Mouse (Mus musculus): ENCODE results near the gene Sprr2a2. TPM values are rescaled to one million over a fixed set of nuclear protein-coding genes. Genes with fewer than 3 reads are reported as not detected.
"Not testable (repeated sequence)": the region's sequence is repeated elsewhere in the genome, so short reads cannot be mapped to it uniquely, and the experiment has no call there.

The Sprr2a2 gene
- 0.08 and 2.0 TPM in 2 replicates for polyA plus RNA-seq (2015; fragmentation: Nextera tagmentation; extraction: Ambion mirVana)

DNA sequence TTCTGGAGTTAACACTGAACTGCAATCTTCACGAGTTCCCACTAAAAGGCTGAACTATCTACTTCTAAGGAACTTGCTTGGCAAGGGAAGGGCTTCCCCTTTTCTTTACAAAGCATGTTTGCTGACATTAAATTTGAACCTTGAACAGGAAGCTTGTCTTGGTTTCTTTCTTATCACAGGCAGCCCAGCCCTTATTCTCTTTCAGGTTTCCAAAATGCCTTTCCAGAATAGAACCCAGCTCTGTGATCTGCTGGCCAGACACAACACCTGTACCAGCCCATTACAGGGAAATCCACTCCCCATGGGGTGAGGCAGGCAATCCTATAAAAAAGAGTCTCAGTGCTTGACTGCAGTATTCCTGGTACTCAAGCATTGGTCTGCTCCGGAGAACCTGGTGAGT, at the start of gene Sprr2a2, which contains the start of gene Sprr2a1:
Sprr2a2 (plus strand) TSS at position 352 of the 400 bp plus-strand sequence.
Sprr2a1 (plus strand) TSS at position 231 of the 400 bp plus-strand sequence.
- ATAC-seq (ENCODE audit: low read depth); H3K4me3 ChIP-seq (ENCODE audit: low read depth, low read length); H3K4me2 ChIP-seq (ENCODE audit: low read depth, low read length); H3K27ac ChIP-seq (ENCODE audit: low read length); H3K36me3 ChIP-seq (ENCODE audit: control insufficient read depth, insufficient read depth); H3K9ac ChIP-seq (ENCODE audit: low read depth, low read length); H3K4me1 ChIP-seq (ENCODE audit: control insufficient read depth, low read depth, low read length); H3K27me3 ChIP-seq (ENCODE audit: control insufficient read depth, insufficient read depth, low read depth, low read length); H3K9me3 ChIP-seq (replicated peaks; ENCODE audit: control insufficient read depth, low read length): not testable (repeated sequence)
- WGBS (ENCODE audit: insufficient replicate concordance): no CpG with 5 or more reads among the region's 2 CpGs

DNA sequence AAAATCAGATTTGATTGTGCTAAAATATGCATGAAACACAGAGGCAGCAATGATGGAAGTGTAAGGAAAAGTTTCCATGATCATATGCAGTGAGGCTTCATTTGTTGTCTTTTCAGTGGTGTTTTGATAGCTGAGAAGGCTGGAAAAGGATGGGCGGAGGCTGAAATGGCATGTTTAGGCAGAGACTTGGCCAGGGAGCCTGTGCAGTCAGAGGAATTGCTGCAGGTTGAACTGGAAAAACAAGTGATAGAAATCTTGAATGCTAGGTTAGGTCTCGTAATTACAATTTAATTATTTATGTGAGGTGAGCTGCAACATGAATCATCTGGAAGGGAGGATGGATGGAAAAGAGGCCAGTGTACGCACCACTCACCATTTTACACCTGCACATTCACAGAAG, 45.9 kb upstream of the Sprr2a2 start:
- H3K36me3 ChIP-seq (ENCODE audit: control insufficient read depth, insufficient read depth): no peaks in the 10 kb centered on the region
- ATAC-seq (ENCODE audit: low read depth): no peak
- WGBS (ENCODE audit: insufficient replicate concordance): 64% methylated on average over 3 of the region's 3 CpGs
- no peak overlapping the region for H3K4me3 ChIP-seq (ENCODE audit: low read depth, low read length)
- H3K4me2 ChIP-seq (ENCODE audit: low read depth, low read length): no peak overlapping the region
- H3K9ac ChIP-seq (ENCODE audit: low read depth, low read length): no peak overlapping the region
- H3K9me3 ChIP-seq (replicated peaks; ENCODE audit: control insufficient read depth, low read length): no peaks in the 10 kb centered on the region
- H3K4me1 ChIP-seq (ENCODE audit: control insufficient read depth, low read depth, low read length): no peaks in the 10 kb centered on the region
- no peak overlapping the region for H3K27ac ChIP-seq (ENCODE audit: low read length)
- H3K27me3 ChIP-seq (ENCODE audit: control insufficient read depth, insufficient read depth, low read depth, low read length): no peaks in the 10 kb centered on the region

DNA sequence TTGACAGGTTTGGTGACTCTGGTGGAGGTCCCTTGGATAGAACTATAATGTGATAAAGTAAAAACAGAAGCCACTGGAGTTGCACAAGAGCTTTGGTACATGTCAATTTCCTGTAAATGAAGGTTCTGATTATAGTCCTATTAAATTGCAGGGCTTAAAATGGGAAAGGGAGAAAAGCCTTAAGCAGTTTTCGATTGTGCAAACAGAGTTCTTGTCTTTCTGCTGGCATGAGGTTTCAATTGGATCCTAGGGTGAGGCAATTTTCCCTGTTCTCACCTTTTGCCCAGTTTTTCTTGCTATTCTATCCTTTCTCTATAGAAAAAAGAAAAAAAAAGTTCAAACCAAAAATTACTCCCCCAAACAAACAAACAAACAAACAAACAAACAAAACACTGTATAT, 38.8 kb upstream of the Sprr2a2 start:
- no peaks in the 10 kb centered on the region for H3K9me3 ChIP-seq (replicated peaks; ENCODE audit: control insufficient read depth, low read length)
- ATAC-seq (ENCODE audit: low read depth): no peak

DNA sequence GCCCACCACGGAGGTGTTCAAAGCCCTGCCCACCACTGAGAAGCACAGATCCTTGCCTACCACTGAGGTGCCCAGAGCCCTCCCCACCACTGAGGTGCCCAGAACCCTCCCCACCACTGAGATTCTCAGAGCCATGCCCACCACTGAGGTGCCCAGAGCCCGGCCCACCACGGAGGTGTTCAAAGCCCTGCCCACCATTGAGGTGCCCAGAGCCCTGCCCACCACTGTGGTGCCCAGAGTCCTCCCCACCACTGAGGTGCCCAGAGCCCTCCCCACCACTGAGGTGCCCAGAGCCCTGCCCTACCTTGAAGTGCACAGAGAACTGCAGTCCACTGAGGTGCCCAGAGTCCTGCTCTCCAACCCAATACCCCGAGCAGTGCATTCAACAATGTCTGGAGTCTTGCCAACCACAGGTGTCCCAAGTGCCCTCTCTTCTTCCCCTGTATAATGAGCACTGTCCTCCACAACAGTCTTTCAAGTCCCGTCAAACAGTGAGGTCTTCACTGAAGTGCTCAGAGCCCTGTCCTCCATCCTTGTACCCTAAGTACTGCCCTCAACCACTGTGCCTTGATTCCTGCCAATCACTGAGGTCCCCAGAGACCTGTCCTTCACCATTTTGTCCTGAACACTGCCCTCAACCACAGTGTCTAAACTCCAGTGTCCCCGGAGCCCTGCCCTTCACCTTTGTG, 20.1 kb upstream of the Sprr2a2 start:
- no peak overlapping the region for H3K9ac ChIP-seq (ENCODE audit: low read depth, low read length)
- no peak overlapping the region for H3K4me3 ChIP-seq (ENCODE audit: low read depth, low read length)
- no peaks in the 10 kb centered on the region for H3K36me3 ChIP-seq (ENCODE audit: control insufficient read depth, insufficient read depth)
- H3K9me3 ChIP-seq (replicated peaks; ENCODE audit: control insufficient read depth, low read length): no peaks in the 10 kb centered on the region
- H3K4me1 ChIP-seq (ENCODE audit: control insufficient read depth, low read depth, low read length): no peaks in the 10 kb centered on the region
- 64% methylated on average over 6 of the region's 6 CpGs for WGBS (ENCODE audit: insufficient replicate concordance)
- H3K27me3 ChIP-seq (ENCODE audit: control insufficient read depth, insufficient read depth, low read depth, low read length): no peaks in the 10 kb centered on the region
- H3K27ac ChIP-seq (ENCODE audit: low read length): no peak overlapping the region
- ATAC-seq (ENCODE audit: low read depth): no peak
- H3K4me2 ChIP-seq (ENCODE audit: low read depth, low read length): no peak overlapping the region

More for the DNA sequence above, 38.8 kb upstream of the Sprr2a2 start:
- Histone ChIP-seq H3K4me1 (ENCODE audit: control insufficient read depth, low read depth, low read length) (no peaks in the 10 kb centered on the region), H3K36me3 (ENCODE audit: control insufficient read depth, insufficient read depth) (no peaks in the 10 kb centered on the region), H3K4me2 (ENCODE audit: low read depth, low read length) (no peak overlapping the region), H3K9ac (ENCODE audit: low read depth, low read length) (no peak overlapping the region), H3K4me3 (ENCODE audit: low read depth, low read length) (no peak overlapping the region), H3K27me3 (ENCODE audit: control insufficient read depth, insufficient read depth, low read depth, low read length) (no peaks in the 10 kb centered on the region), H3K27ac (ENCODE audit: low read length) (no peak overlapping the region)
- 39% methylated on average over 1 of the region's 1 CpGs for WGBS (ENCODE audit: insufficient replicate concordance)

DNA sequence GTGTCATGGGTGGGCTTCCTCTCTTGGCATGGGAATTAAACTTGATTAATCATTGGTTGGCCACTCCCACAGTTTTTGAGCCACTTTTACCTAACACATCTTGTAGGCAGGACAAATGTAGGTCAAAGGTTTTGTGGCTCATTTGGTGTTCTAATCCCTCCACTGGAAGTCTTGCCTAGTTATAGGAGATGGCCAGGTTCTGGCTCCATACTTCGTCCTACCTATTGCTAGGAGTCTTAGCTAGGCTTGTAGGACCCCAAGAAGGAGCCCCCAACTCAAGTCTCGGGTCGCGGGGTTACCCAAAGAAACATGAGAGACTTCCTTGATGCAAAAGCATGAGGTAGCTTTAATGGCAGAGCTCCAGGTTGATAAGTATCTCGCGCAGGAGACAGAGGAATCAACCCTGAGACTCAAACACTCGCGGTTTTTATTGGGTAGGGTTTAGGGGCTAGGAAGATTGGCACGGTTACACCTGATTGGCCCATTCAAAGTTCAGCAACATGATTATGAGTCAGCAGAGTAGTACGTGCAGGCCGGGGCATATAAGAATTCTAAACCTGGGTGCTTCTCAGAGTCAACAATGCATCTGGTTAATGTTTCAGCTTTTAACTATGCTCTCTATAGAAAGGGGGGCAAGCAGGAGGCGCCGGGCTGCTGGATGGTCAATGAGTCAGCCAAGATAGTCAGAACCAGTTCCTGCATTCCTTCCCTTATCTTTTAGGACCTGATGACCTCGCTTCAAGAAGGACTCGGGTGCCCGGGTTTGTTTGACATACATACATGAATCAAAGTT, 4.4 kb upstream of the Sprr2a2 start:
- WGBS (ENCODE audit: insufficient replicate concordance): no CpG with 5 or more reads among the region's 16 CpGs

DNA sequence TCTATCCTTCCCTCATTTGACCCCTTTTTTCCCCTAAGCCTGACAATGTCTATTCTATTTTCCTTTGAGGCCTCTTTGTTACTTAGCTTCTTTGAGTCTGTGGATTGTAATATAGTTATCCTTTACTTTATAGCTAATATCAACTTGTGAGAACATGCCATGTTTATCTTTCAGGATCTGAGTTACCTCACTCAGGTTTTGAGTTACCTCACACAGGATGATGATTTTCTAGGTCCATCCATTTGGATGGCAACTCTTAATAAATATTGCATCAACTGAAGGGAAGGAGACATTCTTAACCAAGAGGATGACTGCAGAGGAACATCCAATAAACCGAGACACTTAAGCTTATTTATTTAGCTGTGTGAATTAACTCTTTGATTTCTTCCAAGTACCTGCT, 3.7 kb upstream of the Sprr2a2 start:
- H3K9ac ChIP-seq (ENCODE audit: low read depth, low read length); H3K4me3 ChIP-seq (ENCODE audit: low read depth, low read length); H3K4me1 ChIP-seq (ENCODE audit: control insufficient read depth, low read depth, low read length); H3K27me3 ChIP-seq (ENCODE audit: control insufficient read depth, insufficient read depth, low read depth, low read length); H3K9me3 ChIP-seq (replicated peaks; ENCODE audit: control insufficient read depth, low read length); H3K36me3 ChIP-seq (ENCODE audit: control insufficient read depth, insufficient read depth); H3K27ac ChIP-seq (ENCODE audit: low read length); H3K4me2 ChIP-seq (ENCODE audit: low read depth, low read length): not testable (repeated sequence)
- WGBS (ENCODE audit: insufficient replicate concordance): no CpG with 5 or more reads among the region's 1 CpGs
- 0 out of 2 replicates have a peak, but pooled peaks have one; percentile 17 for ATAC-seq (ENCODE audit: low read depth)

More for the DNA sequence above, 4.4 kb upstream of the Sprr2a2 start:
- ATAC-seq (ENCODE audit: low read depth): peak; percentile 79
- H3K27ac ChIP-seq (ENCODE audit: low read length); H3K4me3 ChIP-seq (ENCODE audit: low read depth, low read length); H3K27me3 ChIP-seq (ENCODE audit: control insufficient read depth, insufficient read depth, low read depth, low read length); H3K36me3 ChIP-seq (ENCODE audit: control insufficient read depth, insufficient read depth); H3K9ac ChIP-seq (ENCODE audit: low read depth, low read length); H3K4me1 ChIP-seq (ENCODE audit: control insufficient read depth, low read depth, low read length); H3K4me2 ChIP-seq (ENCODE audit: low read depth, low read length); H3K9me3 ChIP-seq (replicated peaks; ENCODE audit: control insufficient read depth, low read length): not testable (repeated sequence)

DNA sequence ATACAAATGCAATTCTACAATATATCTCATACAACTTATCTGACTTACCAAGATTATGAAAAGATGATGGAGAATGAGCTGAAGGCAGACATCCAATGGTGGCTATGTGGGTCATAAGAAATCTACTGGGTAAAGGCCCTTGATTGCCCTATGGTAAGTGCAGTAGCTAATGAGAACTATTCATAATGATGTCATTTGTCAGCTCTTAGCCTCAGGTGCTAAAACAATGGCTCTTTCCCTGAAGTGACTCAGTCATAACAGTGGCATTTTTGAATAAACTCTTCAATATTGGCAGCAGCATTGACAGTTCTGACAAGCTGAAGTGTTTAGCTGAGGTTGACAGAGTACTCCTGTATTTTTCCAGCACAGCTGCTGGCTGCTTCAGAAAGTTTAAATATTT, 2.1 kb upstream of the Sprr2a2 start:
- not testable (repeated sequence) for H3K4me3 ChIP-seq (ENCODE audit: low read depth, low read length); H3K27ac ChIP-seq (ENCODE audit: low read length); H3K9ac ChIP-seq (ENCODE audit: low read depth, low read length); H3K4me1 ChIP-seq (ENCODE audit: control insufficient read depth, low read depth, low read length); H3K9me3 ChIP-seq (replicated peaks; ENCODE audit: control insufficient read depth, low read length); H3K27me3 ChIP-seq (ENCODE audit: control insufficient read depth, insufficient read depth, low read depth, low read length); ATAC-seq (ENCODE audit: low read depth); H3K4me2 ChIP-seq (ENCODE audit: low read depth, low read length); H3K36me3 ChIP-seq (ENCODE audit: control insufficient read depth, insufficient read depth)

DNA sequence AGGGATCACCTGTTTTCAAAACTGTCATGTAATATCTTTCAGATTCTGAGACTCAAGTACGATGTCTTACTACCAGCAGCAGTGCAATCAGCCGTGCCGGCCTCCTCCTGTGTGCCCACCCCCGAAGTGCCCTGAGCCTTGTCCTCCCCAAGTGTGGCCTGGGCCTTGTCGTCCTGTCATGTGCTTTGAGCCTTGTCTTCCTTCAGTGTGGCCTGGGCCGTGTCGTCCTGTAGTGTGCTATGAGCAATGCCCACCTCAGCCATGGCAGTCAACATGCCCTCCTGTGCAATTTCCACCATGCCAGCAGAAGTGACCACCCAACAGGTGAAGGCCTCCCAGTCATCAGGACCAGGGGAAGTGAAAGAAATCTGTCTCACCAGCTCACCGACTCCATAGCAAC, 3.3 kb downstream of the Sprr2a2 start:
- H3K27me3 ChIP-seq (ENCODE audit: control insufficient read depth, insufficient read depth, low read depth, low read length); H3K4me2 ChIP-seq (ENCODE audit: low read depth, low read length); H3K4me3 ChIP-seq (ENCODE audit: low read depth, low read length); H3K9me3 ChIP-seq (replicated peaks; ENCODE audit: control insufficient read depth, low read length); H3K36me3 ChIP-seq (ENCODE audit: control insufficient read depth, insufficient read depth); H3K4me1 ChIP-seq (ENCODE audit: control insufficient read depth, low read depth, low read length); H3K27ac ChIP-seq (ENCODE audit: low read length); H3K9ac ChIP-seq (ENCODE audit: low read depth, low read length): not testable (repeated sequence)
- no CpG with 5 or more reads among the region's 8 CpGs for WGBS (ENCODE audit: insufficient replicate concordance)
- ATAC-seq (ENCODE audit: low read depth): peak; percentile 32; the same call in 1 of the 2 replicates

DNA sequence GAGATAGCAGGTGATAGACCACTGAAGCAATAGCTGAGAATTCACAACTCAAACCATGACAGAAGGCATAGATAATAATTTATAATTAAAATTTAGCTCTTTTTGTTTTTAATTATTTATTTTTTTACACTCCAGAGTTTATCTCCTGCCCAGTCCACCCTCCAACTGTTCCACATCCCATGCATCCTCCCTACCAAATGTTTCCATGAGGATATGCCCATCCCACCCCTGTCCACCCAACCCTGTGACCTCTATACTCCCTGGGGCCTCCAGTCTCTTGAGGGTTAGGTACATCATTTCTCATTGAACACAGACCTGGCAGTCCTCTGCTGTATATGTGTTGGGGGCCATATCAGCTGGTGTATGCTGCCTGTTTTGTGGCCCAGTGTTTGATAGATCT, 8.0 kb downstream of the Sprr2a2 start:
- not testable (repeated sequence) for H3K4me2 ChIP-seq (ENCODE audit: low read depth, low read length); H3K4me3 ChIP-seq (ENCODE audit: low read depth, low read length); H3K27me3 ChIP-seq (ENCODE audit: control insufficient read depth, insufficient read depth, low read depth, low read length); H3K4me1 ChIP-seq (ENCODE audit: control insufficient read depth, low read depth, low read length); ATAC-seq (ENCODE audit: low read depth); H3K9me3 ChIP-seq (replicated peaks; ENCODE audit: control insufficient read depth, low read length); H3K9ac ChIP-seq (ENCODE audit: low read depth, low read length); H3K27ac ChIP-seq (ENCODE audit: low read length); H3K36me3 ChIP-seq (ENCODE audit: control insufficient read depth, insufficient read depth)

All from liver, embryonic 16.5 days (tissue).